ENCODE assay signal across 18 mouse cellular contexts in the genomic region with DNA sequence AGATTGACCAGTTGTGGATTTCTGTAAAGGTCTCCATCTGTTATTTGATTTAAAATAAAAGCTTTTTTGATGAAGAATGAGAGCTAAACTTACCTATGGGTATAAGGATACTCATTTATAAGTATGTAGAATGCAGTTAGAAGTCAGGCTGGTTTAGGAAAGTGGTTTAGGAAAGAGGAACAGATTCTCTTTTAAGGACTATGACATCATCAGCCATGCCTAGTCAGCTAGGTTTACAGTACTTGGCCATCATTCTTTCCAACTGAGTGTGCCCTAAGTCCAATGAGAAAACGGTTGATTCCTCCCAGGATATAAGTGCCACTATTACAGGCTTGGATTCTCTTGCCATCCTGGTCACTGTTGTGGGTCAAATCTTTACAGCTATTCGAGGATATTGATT.
"Had no signal": no experiment of that assay in that cellular context is flagged by ENCODE, and none has a peak within 500 bp of the region (broad histone marks: within the 10 kb centered on the region; RNA-seq: fewer than 3 reads in every experiment).

No protein-coding gene starts in this region.

- H3K4me3 ChIP-seq: liver, embryonic 15.5 days; lung, embryonic 15.5 days; midbrain, embryonic 10.5 days; midbrain, embryonic 12.5 days; neural tube, embryonic 12.5 days; stomach, embryonic 15.5 days had no signal

- DNase-seq: liver, postnatal 0 days; lung, adult 2 months; lung, postnatal 14 days; lung, postnatal 36 days; midbrain, embryonic 14.5 days; right cerebral cortex, postnatal 14 days; thymus, adult 2 months; thymus, postnatal 25 days; thymus, postnatal 4 days had no signal

- H3K36me3 ChIP-seq: liver, embryonic 15.5 days; lung, embryonic 15.5 days; midbrain, embryonic 10.5 days; midbrain, embryonic 12.5 days; neural tube, embryonic 12.5 days; stomach, embryonic 15.5 days had no signal

- H3K4me1 ChIP-seq: liver, embryonic 15.5 days; midbrain, embryonic 10.5 days; midbrain, embryonic 12.5 days; neural tube, embryonic 12.5 days; stomach, embryonic 15.5 days had no signal

- ATAC-seq: liver, postnatal 0 days; lung, postnatal 0 days; midbrain, embryonic 16.5 days had no signal

- H3K27ac ChIP-seq: liver, embryonic 15.5 days; lung, embryonic 15.5 days; midbrain, embryonic 10.5 days; midbrain, embryonic 12.5 days; neural tube, embryonic 12.5 days; stomach, embryonic 15.5 days; stomach, postnatal 0 days had no signal
